Comparison of ENCODE assay signal across 8 mouse cellular contexts in the genomic region with DNA sequence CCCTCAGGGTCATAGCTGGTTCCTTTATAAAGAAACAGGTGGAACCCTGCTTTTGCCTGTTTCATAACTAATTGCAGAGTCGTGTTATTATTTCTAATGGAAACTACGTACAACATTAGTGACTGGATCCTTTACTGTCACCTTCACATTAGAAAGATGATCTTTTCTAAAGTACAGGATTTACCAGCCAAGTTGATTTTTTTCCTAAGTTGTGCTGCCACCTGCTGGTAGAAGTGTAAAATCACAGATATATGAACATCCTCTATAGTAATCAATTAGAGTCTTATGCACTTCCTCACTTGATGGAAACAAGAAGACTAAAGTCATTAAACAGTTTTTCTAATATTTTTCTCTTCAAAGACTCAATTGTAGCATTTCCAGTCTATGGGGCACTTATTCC. TPM values are rescaled to one million over a fixed set of nuclear protein-coding genes. Genes with fewer than 3 reads are reported as not detected.
DNase-seq lines count a peak whose midpoint lies in the region; ATAC-seq lines count a peak whose summit lies in the region.
"Had no signal": no experiment of that assay in that cellular context is flagged by ENCODE, and none has a peak within 500 bp of the region (broad histone marks: within the 10 kb centered on the region; RNA-seq: fewer than 3 reads in every experiment).

No protein-coding gene starts in this region.

- H3K27ac ChIP-seq in kidney, embryonic 15.5 days: no peak overlapping the region
- H3K27ac ChIP-seq in embryonic facial prominence, embryonic 14.5 days (replicated peaks; ENCODE audit: low read depth, low read length): no peak overlapping the region
- H3K27ac ChIP-seq in neural tube, embryonic 11.5 days (ENCODE audit: low read depth, low read length): no peak overlapping the region

- no peaks in the 10 kb centered on the region for H3K27me3 ChIP-seq in kidney, embryonic 15.5 days
- no peaks in the 10 kb centered on the region for H3K27me3 ChIP-seq in embryonic facial prominence, embryonic 14.5 days (replicated peaks; ENCODE audit: control insufficient read depth, insufficient read depth, low read length)
- H3K27me3 ChIP-seq in neural tube, embryonic 11.5 days (ENCODE audit: control insufficient read depth, insufficient read depth, low read length): no peaks in the 10 kb centered on the region

- H3K4me2 ChIP-seq in kidney, embryonic 15.5 days: no peak overlapping the region
- H3K4me2 ChIP-seq in embryonic facial prominence, embryonic 14.5 days (ENCODE audit: low read depth, low read length): no peak overlapping the region
- H3K4me2 ChIP-seq in neural tube, embryonic 11.5 days (ENCODE audit: low read depth): no peak overlapping the region

- no peak overlapping the region for H3K4me3 ChIP-seq in kidney, embryonic 15.5 days (replicated peaks)
- H3K4me3 ChIP-seq in embryonic facial prominence, embryonic 14.5 days (ENCODE audit: low read depth, low read length): no peak overlapping the region
- H3K4me3 ChIP-seq in neural tube, embryonic 11.5 days (ENCODE audit: low read depth, low read length): no peak overlapping the region
- H3K4me3 ChIP-seq: megakaryocyte, embryonic 14.5 days had no signal

- DNase-seq in kidney, adult 9 months: peak; percentile 34
- peak; percentile 70 for DNase-seq in thymus, postnatal 0 days (ENCODE audit: low spot score)
- no peak for DNase-seq in thymus, adult 18-20 months
- DNase-seq in adrenal gland, adult 18-20 months (ENCODE audit: low spot score in 2 of 2): peak; percentile 35 to 44
- peak; percentile 67 for DNase-seq in embryonic facial prominence, embryonic 14.5 days (ENCODE audit: low spot score)
- DNase-seq in neural tube, embryonic 11.5 days (ENCODE audit: low spot score): peak; percentile 52

- H3K36me3 ChIP-seq in kidney, embryonic 15.5 days: no peaks in the 10 kb centered on the region
- H3K36me3 ChIP-seq in embryonic facial prominence, embryonic 14.5 days (ENCODE audit: control insufficient read depth, insufficient read depth, low read length): no peaks in the 10 kb centered on the region
- H3K36me3 ChIP-seq in neural tube, embryonic 11.5 days (ENCODE audit: control insufficient read depth, insufficient read depth, low read length): no peaks in the 10 kb centered on the region

- H3K9me3 ChIP-seq in kidney, embryonic 15.5 days (replicated peaks): no peaks in the 10 kb centered on the region
- H3K9me3 ChIP-seq in embryonic facial prominence, embryonic 14.5 days (ENCODE audit: control insufficient read depth, low read length): no peaks in the 10 kb centered on the region
- no peaks in the 10 kb centered on the region for H3K9me3 ChIP-seq in neural tube, embryonic 11.5 days (ENCODE audit: control insufficient read depth, low read length)
- H3K9me3 ChIP-seq: megakaryocyte, embryonic 14.5 days had no signal

- no peak overlapping the region for H3K9ac ChIP-seq in kidney, embryonic 15.5 days
- no peak overlapping the region for H3K9ac ChIP-seq in embryonic facial prominence, embryonic 14.5 days (ENCODE audit: low read depth, low read length)
- H3K9ac ChIP-seq in neural tube, embryonic 11.5 days (ENCODE audit: low read length): no peak overlapping the region

- ATAC-seq in kidney, embryonic 15.5 days (replicated peaks; ENCODE audit: low FRiP score): no peak
- ATAC-seq in embryonic facial prominence, embryonic 14.5 days (ENCODE audit: low read depth): no peak
- ATAC-seq in neural tube, embryonic 11.5 days (ENCODE audit: insufficient read depth, low FRiP score, low TSS enrichment): no peak

- WGBS in kidney, embryonic 15.5 days: 5% methylated on average over 2 of the region's 2 CpGs
- WGBS in embryonic facial prominence, embryonic 14.5 days: 4% methylated on average over 2 of the region's 2 CpGs
- WGBS in neural tube, embryonic 11.5 days: 7% methylated on average over 2 of the region's 2 CpGs

- peaks cover 7% of the 10 kb centered on the region for H3K4me1 ChIP-seq in kidney, embryonic 15.5 days
- H3K4me1 ChIP-seq in embryonic facial prominence, embryonic 14.5 days (ENCODE audit: control insufficient read depth, insufficient read depth, low read length): 0 out of 2 replicates have a peak, but pooled peaks cover 4% of the 10 kb centered on the region
- H3K4me1 ChIP-seq in neural tube, embryonic 11.5 days (ENCODE audit: control insufficient read depth, insufficient read depth, low read length): no peaks in the 10 kb centered on the region

RNA-seq across cellular contexts. Expression of a gene that starts 5.8 kb away (rescaled TPM):
- 5.9 and 6.7 TPM in 2 replicates for polyA plus RNA-seq in kidney, embryonic 15.5 days (2015; fragmentation: Nextera tagmentation; extraction: Ambion mirVana)
- 1.2 and 1.4 TPM in 2 replicates for polyA plus RNA-seq in thymus, postnatal 0 days (2015; fragmentation: Nextera tagmentation; extraction: Ambion mirVana)
- total RNA-seq in adrenal gland, adult 18-20 months (2021): 1 to 10 TPM; 2.2 to 2.6 TPM
- 5.1 TPM in 2 replicates for polyA plus RNA-seq in embryonic facial prominence, embryonic 14.5 days (2014; fragmentation: Nextera tagmentation; extraction: Ambion mirVana)
- polyA plus RNA-seq in neural tube, embryonic 11.5 days (2014; fragmentation: Nextera tagmentation; extraction: Ambion mirVana): 3.6 and 5.4 TPM in 2 replicates

RNA-seq across cellular contexts. Expression of a gene that starts 44.0 kb away (rescaled TPM):
- polyA plus RNA-seq in kidney, embryonic 15.5 days (2015; fragmentation: Nextera tagmentation; extraction: Ambion mirVana): not detected in 2 replicates
- polyA plus RNA-seq in thymus, postnatal 0 days (2015; fragmentation: Nextera tagmentation; extraction: Ambion mirVana): not detected in 2 replicates
- total RNA-seq in adrenal gland, adult 18-20 months (2021): not detected
- not detected in 2 replicates for polyA plus RNA-seq in embryonic facial prominence, embryonic 14.5 days (2014; fragmentation: Nextera tagmentation; extraction: Ambion mirVana)
- not detected in 2 replicates for polyA plus RNA-seq in neural tube, embryonic 11.5 days (2014; fragmentation: Nextera tagmentation; extraction: Ambion mirVana)

Comparison
In these comparisons a context has a peak if more than half of its experiments do, and no peak if none do; other contexts are left out.
1. DNase-seq: peak in kidney, adult 9 months (single experiment), thymus, postnatal 0 days (single experiment), adrenal gland, adult 18-20 months (2 of 2), embryonic facial prominence, embryonic 14.5 days (single experiment) and neural tube, embryonic 11.5 days (single experiment); none in thymus, adult 18-20 months (0 of 2).